Mouse (Mus musculus): ENCODE measurements at regions not wholly inside any gene's neighbourhood (a gene's known extent, or its start where the extent isn't known, plus 50 kb on each side); places are given as distances from the start of the nearest gene placed in this dataset.

- no peak for DNase-seq
- Histone ChIP-seq H3K27ac (no peak overlapping the region), H3K4me3 (no peak overlapping the region)
- intact Hi-C loops (cut with DNase I), result no loop called here
- no peak for TF ChIP-seq CTCF (IDR thresholded peaks at IDR 0.05)
Observed at GRCm38 (mm10) chr5:141054991-141055390, 54.6 kb upstream of the Card11 start.

GRCm38 (mm10) chr5:141055596-141056343 is 55.4 kb upstream of the Card11 start:
- Histone ChIP-seq H3K4me3 (no peak overlapping the region), H3K27ac (no peak overlapping the region)
- no peak for TF ChIP-seq CTCF (IDR thresholded peaks at IDR 0.05)
- intact Hi-C loops (cut with DNase I), result no loop called here
- no peak for DNase-seq

- TF ChIP-seq CTCF (IDR thresholded peaks at IDR 0.05), result no peak
- Histone ChIP-seq H3K4me3 (no peak overlapping the region), H3K27ac (no peak overlapping the region)
- intact Hi-C loops (cut with DNase I), result no loop called here
- DNase-seq, result no peak
Observed at GRCm38 (mm10) chr5:141058141-141058540, 57.8 kb upstream of the Card11 start.

DNA sequence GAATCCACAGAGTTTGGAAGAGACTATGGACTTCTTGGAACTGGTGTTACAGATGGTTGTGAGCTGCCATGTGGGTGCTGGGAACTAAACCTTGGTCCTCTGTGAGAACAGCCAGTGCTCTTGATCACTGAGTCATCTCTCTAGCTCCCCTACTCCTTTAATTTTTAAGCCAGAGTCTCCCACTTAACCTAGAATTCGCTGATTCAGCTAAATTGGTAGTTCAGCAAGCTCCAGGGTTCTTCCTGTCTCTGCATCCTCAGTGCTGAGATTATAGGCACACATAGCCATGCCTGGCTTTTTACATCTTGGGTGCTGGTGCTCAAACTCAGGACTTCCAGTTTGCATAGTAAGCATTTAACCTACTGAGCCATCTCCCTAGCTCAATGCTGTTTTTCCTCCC is 58.5 kb upstream of the Card11 start:
- H3K4me3 ChIP-seq, result no peak overlapping the region
- intact Hi-C loops (cut with DNase I), result no loop called here
- no peak overlapping the region for H3K27ac ChIP-seq
- DNase-seq, result no peak
- TF ChIP-seq CTCF (IDR thresholded peaks at IDR 0.05), result no peak

GRCm38 (mm10) chr5:141062144-141062543 is 61.8 kb upstream of the Card11 start:
- H3K4me3 ChIP-seq, result no peak overlapping the region
- intact Hi-C loops (cut with DNase I), result no loop called here
- no peak overlapping the region for H3K27ac ChIP-seq
- no peak for TF ChIP-seq CTCF (IDR thresholded peaks at IDR 0.05)
- no peak for DNase-seq

DNA sequence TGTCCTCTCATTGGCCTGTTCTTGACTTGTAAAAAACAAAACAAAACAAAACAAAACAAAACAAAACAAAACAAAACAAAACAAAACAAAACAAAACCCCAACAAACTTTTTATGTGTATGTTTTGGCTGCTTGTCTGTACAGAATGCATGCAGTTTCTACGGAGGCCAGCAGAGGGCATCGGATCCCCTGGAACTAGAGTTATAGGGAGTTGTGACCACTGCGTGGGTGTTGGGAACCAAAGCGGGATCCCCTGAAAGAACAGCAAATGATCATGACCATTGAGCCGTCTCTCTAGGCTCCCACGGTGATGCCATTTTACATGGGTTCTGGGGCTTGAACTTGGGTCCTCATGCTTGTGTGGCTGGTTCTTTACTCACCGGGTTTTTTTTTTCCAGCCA is 67.2 kb upstream of the Card11 start:
- TF ChIP-seq CTCF (IDR thresholded peaks at IDR 0.05), result peak; percentile 35
- H3K27ac ChIP-seq, result no peak overlapping the region
- DNase-seq, result no peak
- intact Hi-C loops (cut with DNase I), result no loop called here
- H3K4me3 ChIP-seq, result no peak overlapping the region

DNA sequence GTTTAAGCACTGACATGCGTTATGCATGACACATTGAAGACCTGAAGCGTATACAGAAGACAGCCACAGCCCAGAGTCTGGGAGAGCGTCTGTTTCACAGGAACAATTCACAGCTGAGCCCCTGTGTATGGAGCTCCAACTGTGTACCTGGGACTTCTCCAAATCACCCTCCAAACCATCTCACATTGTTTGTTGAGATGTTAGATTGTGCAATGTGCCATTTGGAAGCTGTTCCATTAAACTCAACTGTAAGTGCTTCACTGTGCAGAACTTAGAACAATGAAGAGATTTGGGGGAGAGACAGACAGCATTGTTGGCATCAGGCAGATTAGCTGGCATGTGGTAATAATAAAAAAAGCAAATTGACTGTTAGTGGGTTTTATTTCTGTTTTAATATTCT is 74.1 kb upstream of the Card11 start:
- intact Hi-C loops (cut with DNase I), result no loop called here
- H3K27ac ChIP-seq, result no peak overlapping the region
- no peak overlapping the region for H3K4me3 ChIP-seq
- no peak for DNase-seq
- TF ChIP-seq CTCF (IDR thresholded peaks at IDR 0.05), result no peak

DNA sequence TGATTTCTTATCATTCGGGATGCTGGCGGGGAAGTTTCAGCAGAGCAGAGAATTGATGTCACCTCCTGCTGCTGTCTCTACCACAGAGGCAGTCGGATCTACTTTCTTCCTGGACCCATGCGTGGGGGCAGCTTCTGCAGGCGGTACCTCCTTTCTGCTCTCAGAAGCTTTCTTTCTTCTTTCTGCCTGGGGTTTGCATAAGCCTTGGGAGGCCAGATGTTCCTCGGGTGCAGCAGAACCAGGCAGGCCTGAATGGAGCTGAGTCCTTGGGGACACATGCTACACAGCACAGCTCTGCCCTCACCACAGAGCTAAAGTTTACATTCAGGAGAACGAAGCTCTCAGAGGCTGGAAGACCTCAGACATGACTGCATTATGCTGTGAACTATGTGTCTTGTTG is 75.8 kb upstream of the Card11 start:
- intact Hi-C loops (cut with DNase I), result no loop called here
- H3K4me3 ChIP-seq, result no peak overlapping the region
- H3K27ac ChIP-seq, result no peak overlapping the region
- TF ChIP-seq CTCF (IDR thresholded peaks at IDR 0.05), result no peak
- DNase-seq, result no peak

DNA sequence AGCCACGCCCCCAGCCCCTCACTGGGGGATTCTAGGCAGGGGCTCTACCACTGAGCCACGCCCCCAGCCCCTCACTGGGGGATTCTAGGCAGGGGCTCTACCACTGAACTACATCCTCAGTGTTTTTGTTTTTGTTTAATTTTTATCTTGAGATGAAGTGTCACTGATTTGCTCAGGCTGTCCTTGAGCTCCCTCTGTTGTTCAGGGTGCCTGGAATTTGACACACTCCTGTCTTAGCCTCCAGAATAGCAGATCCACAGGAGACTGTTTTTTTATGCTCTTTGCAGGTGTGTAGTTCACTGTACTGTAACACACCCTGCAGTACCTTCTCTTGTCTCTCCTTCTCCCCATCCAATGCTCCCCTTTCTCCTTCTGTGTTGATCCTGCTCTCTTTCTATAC is 76.6 kb upstream of the Card11 start:
- H3K27ac ChIP-seq, result no peak overlapping the region
- no peak for TF ChIP-seq CTCF (IDR thresholded peaks at IDR 0.05)
- no peak for DNase-seq
- intact Hi-C loops (cut with DNase I), result no loop called here
- H3K4me3 ChIP-seq, result no peak overlapping the region

DNA sequence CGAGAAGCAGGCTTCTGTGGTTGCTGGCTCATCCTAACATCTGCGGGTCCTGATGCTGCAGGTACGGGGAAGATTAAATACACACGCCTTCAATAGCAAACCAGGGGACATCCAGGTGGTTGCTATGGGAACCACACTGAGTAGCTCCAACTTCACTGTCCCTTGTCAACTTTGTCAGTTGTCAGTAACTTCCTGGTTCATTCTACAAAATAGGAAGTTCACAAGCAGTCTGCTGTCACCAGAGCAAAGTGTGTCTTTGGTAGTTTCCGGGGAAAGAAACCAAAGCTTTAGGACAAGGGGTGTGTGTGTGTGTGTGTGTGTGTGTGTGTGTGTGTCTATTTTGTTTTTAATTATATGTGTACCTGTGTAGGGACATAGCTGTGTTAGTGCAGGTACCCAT is 80.5 kb upstream of the Card11 start:
- TF ChIP-seq CTCF (IDR thresholded peaks at IDR 0.05), result no peak
- DNase-seq, result no peak
- Histone ChIP-seq H3K27ac (no peak overlapping the region), H3K4me3 (no peak overlapping the region)
- intact Hi-C loops (cut with DNase I), result no loop called here

DNA sequence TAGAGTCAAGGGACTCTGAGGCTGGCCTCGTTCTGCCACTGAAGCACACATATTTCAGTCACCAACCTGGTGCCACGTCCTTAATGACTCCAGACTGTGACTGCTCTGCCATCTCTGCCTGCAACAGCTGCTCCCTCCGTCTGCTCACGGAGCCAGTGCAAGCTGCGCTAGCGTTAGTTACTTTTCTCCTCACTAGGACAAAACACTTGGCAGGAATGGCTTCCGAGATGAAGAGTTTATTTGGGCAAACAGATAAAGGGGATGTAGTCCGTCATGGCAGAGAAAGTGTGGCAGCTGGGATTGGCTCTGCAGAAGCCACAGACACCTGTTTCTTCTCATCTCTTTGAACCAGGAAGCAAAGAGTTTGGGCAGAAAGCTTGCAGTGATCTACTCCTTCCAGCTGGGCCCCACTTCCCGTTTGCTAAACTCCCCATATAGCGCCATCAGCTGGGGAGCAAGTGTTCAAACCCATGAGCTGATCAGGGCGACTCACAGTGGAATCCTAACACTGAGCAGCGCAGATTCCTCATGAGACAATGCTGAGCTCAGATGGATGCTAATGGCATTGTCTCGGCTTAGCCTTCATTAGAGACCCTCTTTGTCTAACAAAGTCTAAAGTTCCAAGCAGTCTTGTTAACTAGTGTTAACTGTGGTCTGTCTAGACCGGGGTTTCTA is 83.8 kb upstream of the Card11 start:
- Histone ChIP-seq H3K27ac (no peak overlapping the region), H3K4me3 (no peak overlapping the region)
- no peak for TF ChIP-seq CTCF (IDR thresholded peaks at IDR 0.05)
- intact Hi-C loops (cut with DNase I), result no loop called here
- DNase-seq, result no peak

GRCm38 (mm10) chr5:141084746-141085145 is 84.4 kb upstream of the Card11 start:
- intact Hi-C loops (cut with DNase I), result no loop called here
- DNase-seq, result no peak
- TF ChIP-seq CTCF (IDR thresholded peaks at IDR 0.05), result no peak
- Histone ChIP-seq H3K27ac (no peak overlapping the region), H3K4me3 (no peak overlapping the region)

- no peak for DNase-seq
- no peak for TF ChIP-seq CTCF (IDR thresholded peaks at IDR 0.05)
- Histone ChIP-seq H3K27ac (no peak overlapping the region), H3K4me3 (no peak overlapping the region)
- intact Hi-C loops (cut with DNase I), result no loop called here
Observed at GRCm38 (mm10) chr5:141091676-141092075, 91.3 kb upstream of the Card11 start.

DNA sequence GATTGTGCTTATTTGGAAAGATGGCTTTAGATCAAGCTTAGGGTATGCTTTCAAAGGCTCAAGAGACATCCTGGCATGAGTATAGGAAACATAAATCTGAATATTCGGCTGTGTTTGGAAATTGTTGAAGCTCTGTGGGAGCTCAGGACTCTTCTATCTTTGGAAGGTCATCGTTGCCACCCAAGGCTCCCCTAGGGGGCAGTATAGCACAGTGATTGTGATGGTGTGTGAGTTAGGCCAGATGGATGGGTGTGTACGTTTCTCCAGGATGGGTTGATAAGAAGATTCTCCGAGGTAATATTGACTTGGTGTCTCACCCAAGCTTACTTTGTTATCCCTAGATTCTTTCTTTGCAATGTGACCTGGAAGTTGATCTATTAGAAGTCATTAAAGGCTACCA is 93.3 kb upstream of the Card11 start:
- Histone ChIP-seq H3K27ac (no peak overlapping the region), H3K4me3 (no peak overlapping the region)
- intact Hi-C loops (cut with DNase I), result no loop called here
- peak; percentile 72 for TF ChIP-seq CTCF (IDR thresholded peaks at IDR 0.05)
- DNase-seq, result peak; percentile 59
